Mouse (Mus musculus) bone marrow macrophage, adult 2 months (primary cell): ENCODE measurements around the gene Usp35. TPM values are rescaled to one million over a fixed set of nuclear protein-coding genes. Genes with fewer than 3 reads are reported as not detected.

Source experiments
- H3K27ac ChIP-seq: 2 replicates; pipeline ENCODE4 v1.5.1; 2012; ENCODE audit warnings: low read depth, low read length; ENCODE audit not compliant: insufficient read depth
- H3K4me1 ChIP-seq: 2 replicates; pipeline ENCODE4 v1.6.1; 2012; ENCODE audit warnings: low read length; ENCODE audit not compliant: control insufficient read depth, insufficient read depth
- H3K4me3 ChIP-seq: 2 replicates; pipeline ENCODE4 v1.5.1; 2012; ENCODE audit warnings: mild to moderate bottlenecking, low read length, moderate library complexity; ENCODE audit not compliant: insufficient read depth
- CTCF ChIP-seq: IDR thresholded peaks from 2 replicates; pipeline ENCODE4 v1.5.1; 2012; ENCODE audit warnings: low read depth, mild to moderate bottlenecking, low read length, moderate library complexity
- POLR2A ChIP-seq: IDR thresholded peaks from 2 replicates; pipeline ENCODE4 v1.6.1; 2012; ENCODE audit warnings: mild to moderate bottlenecking, low read depth, low read length, borderline replicate concordance
- polyA plus RNA-seq: library from polyadenylated mRNA; stranded (reverse); fragments of >200 nt; gene quantifications from 2 replicates; pipeline ENCODE4 v1.2.4, GENCODE M21; 2012; ENCODE audit not compliant: missing spikeins, insufficient read depth, insufficient read length

Gene Usp35
- polyA plus RNA-seq, 1 experiment = 33.3 TPM

DNA sequence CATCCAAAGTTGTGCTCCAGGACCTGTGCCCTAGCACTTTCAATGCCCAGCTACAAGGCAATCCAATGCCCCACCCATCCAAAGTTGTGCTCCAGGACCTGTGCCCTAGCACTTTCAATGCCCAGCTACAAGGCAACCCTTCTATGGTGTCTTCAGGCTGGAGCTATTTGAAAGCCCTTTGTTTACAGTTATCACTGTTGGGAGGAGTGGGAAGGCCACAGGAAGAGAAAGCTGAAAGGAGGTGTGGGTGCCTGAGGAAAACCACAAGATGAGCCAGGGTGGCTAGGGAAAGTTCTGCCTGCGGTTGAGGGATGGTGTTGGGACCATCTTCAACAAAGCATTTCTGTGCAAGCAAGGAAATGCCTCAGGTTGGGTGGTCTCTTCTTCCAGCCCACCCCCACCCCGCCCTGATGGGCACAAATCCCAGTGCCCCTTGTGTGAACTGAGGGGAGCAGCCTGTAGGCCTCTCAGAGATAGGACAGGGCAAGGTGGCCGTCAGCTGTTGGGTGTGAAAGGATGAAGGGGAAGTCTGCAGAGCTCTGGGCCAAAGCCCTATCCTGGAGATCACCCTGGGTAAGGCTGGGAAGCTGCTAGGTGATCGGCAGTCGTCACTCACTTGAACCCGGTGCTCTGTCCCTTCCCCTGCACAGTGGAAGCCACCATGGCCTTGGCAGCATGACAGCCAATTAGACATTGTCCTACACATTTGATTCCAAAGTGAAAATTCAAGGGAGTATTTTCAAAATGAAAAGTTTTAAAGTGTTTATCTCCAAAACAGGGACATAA, 1.5 kb upstream of the Usp35 start:
- TF ChIP-seq POLR2A (no peak), CTCF (no peak)
- Histone ChIP-seq H3K4me3 (peak overlapping the region; percentile 84), H3K4me1 (peaks cover 50% of the 10 kb centered on the region), H3K27ac (no peak overlapping the region)

DNA sequence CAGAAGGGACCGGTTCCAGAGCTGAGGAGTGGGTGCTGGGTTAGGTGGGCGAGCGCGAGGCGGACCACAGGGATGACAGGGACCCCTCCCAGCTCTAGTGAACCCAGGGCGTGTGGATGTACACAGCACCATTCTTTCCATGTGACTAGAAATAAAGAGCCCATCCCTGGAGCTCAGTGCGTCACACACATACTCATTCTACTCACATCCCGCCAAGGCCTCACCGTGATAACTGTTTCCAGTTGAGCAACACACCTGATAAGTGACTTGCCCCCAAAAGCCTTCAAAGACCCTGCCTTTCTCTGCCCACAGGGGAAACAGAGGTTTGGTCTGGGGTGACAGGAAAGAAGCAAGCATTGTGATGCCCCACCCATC, 834 bp upstream of the Usp35 start:
- Histone ChIP-seq H3K4me1 (peaks cover 44% of the 10 kb centered on the region), H3K27ac (peak overlapping the region; percentile 17; the same call in 1 of the 2 replicates), H3K4me3 (peak overlapping the region; percentile 84)
- TF ChIP-seq CTCF = no peak
- TF ChIP-seq POLR2A = no peak

DNA sequence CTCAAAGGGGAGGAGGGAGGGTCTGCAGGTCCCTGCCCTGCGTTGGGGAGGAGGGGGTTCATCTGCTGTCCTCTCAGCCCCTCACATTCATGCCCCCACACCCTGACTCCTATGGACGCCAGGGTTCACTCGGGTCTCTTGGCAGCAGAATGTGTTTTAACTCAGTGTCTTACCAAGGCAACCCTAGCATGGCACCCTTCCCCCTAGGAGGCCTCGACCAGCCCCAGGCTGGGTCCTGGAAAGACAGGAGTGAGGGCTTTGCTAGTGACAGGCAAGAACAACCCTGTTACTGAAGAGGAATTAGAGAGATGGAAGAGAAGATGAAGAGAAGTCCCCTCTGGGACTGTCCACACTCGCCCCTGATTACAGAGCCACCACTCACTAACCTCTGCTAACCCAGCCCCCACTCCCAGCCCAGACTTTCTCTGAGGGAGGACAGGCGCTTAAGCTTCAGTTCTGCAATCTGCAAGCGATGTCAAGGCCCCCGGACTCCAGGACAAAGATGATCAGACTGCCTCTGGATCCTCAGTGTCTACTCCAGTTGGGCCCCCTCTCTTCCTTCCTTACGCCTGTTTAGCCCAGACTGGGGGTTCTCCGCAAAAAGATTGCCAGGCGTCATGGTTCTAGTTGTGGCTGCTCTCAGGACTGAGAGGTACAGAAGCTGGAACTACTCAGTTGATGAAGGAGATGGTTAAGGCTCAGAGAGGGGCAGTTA, 732 bp downstream of the Usp35 start:
- TF ChIP-seq POLR2A (no peak), CTCF (no peak)
- no peak overlapping the region for H3K27ac ChIP-seq
- H3K4me3 ChIP-seq = peak overlapping the region; percentile 93
- H3K4me1 ChIP-seq = peaks cover 34% of the 10 kb centered on the region

DNA sequence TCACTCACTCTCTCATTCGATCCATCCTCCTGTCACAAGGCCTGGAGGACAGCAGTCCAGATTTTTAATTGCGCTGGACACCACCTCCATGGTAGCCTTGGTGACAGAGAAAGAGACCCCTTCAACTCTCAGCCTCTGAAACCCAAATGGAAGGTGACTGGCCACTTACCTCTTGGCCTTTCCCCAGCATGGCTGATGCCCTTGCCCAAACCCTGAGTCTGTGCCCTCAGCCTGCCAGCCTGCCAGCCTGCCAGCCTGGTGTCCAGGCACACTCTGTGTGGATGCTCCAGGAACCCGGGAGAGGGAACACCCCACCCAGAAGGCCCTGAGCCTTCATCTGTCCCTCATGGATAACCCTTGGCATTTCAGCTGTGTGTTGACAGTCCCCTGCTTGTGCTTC, 2.1 kb downstream of the Usp35 start:
- peaks cover 24% of the 10 kb centered on the region for H3K4me1 ChIP-seq
- H3K4me3 ChIP-seq = no peak overlapping the region
- TF ChIP-seq CTCF = no peak
- no peak for TF ChIP-seq POLR2A
- H3K27ac ChIP-seq = no peak overlapping the region

DNA sequence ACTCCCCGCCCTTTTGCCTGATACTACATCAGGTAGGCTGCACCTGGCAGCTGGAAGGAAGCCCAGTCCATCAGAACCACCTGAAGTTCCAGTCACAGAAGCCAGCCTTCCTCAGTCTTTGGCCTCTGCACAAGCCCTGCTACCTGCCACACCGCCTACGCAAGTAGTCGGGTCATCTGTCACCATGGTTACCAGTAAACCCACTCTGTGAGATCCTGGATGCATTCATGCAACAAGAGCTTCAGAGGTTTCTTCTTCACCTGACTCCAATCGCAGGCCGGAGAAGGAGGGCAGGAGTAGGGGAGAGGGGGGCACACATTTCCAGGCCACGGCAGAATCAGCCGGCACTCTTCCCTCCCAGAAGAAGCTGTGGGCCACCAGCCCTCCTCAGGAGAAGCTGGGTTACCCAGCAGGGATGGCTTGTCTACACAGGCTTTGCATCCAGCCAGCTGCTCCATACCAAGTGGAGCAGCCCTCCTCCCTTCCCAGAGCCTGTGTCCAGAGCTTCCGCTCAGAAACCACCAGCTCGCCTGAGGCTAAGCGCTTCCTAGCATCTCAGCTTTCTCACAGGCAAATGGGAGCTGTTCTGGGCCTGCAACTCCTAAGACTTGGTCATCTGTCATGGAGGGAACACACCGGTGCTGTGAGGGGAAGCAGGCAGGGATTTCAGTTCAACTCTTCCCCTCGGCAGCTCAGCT, 2.8 kb downstream of the Usp35 start:
- H3K4me1 ChIP-seq = peaks cover 19% of the 10 kb centered on the region

DNA sequence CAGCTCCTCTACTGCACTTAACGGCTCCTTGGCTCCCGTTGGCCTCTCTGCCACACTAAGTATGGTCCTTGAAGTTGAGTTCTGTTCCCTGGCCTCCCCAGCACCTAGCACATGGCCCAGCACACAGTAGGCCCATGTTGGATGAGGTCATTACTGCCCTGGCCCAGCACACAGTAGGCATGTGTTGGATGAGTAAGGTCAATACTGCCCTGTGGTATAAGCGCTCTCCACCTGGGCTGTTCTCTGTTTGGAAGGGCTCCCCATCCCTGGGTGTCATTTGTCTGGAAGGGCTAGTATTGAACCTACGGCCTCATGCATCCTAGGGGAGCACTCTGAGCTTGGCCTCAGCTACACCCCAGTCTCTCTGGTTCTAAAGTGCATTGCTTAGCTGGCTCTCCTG, 4.4 kb downstream of the Usp35 start:
- TF ChIP-seq POLR2A (no peak), CTCF (no peak)
- peaks cover 7% of the 10 kb centered on the region for H3K4me1 ChIP-seq
- H3K4me3 ChIP-seq = no peak overlapping the region
- no peak overlapping the region for H3K27ac ChIP-seq

More for the DNA sequence above, 2.8 kb downstream of the Usp35 start:
- Histone ChIP-seq H3K4me3 (no peak overlapping the region), H3K27ac (no peak overlapping the region)
- TF ChIP-seq POLR2A (no peak), CTCF (no peak)

DNA sequence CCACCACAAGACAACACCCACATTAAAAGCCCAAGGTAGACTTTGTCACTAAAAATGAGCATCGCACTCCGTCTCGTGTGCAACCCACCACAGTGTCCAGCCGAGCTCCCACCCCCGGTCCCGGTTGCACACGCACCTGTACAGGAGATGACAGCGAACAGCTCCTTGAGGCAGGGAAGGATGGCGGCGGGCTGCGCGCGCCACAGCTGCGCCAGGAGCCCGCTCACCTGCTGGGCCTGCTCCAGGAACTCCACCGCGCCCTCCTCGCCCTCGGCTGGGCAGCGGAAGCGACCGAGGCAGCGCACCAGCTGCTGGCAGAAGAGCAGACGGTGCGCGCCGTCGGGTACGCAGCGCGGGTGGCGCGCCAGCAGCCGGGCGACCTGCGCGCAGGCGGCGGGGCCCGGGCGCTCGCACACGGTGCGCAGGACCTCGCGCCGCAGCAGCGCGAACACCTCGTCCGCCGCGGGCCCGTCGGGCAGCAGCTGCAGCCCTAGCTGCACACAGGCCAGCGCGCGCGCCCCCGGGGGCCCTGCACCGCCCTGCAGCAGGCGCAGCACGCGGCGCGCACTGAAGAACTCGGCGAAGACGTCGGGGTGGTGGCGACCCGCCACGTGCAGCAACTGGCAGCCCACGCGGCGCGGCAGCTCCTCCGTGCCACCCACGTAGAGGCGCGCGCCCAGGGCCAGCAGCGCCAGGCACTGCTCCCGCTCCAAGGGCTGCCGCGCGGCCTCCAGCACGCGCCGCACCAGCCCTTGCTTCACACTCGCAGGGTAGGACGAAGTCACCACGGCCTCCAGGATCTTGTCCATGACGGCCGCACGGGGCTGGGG, 6.4 kb downstream of the Usp35 start:
- TF ChIP-seq POLR2A (no peak), CTCF (no peak)
- no peaks in the 10 kb centered on the region; the same call in none of the 2 replicates for H3K4me1 ChIP-seq
- no peak overlapping the region for H3K4me3 ChIP-seq

DNA sequence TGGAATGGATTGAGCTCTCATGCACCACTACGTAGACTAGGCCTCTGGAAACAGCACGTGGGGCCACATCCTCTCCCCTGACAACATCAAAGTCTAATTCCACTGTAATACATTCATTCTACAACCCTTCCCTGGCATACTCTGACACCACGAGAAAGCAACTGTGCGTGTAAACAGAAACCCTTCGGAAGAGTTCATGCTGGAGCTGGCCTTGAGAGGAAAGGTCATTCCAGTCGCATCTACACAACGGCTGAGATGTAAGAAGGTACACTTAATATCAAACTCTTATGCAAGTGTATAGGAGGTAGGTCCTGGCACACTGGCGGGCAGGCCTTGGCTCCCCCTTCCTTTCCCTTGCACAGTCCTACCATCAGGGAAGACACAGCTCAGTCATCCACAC, 7.5 kb downstream of the Usp35 start:
- H3K27ac ChIP-seq = no peak overlapping the region
- no peaks in the 10 kb centered on the region for H3K4me1 ChIP-seq
- TF ChIP-seq POLR2A (no peak), CTCF (no peak)
- H3K4me3 ChIP-seq = no peak overlapping the region

More for the DNA sequence above, 6.4 kb downstream of the Usp35 start:
- no peak overlapping the region for H3K27ac ChIP-seq

DNA sequence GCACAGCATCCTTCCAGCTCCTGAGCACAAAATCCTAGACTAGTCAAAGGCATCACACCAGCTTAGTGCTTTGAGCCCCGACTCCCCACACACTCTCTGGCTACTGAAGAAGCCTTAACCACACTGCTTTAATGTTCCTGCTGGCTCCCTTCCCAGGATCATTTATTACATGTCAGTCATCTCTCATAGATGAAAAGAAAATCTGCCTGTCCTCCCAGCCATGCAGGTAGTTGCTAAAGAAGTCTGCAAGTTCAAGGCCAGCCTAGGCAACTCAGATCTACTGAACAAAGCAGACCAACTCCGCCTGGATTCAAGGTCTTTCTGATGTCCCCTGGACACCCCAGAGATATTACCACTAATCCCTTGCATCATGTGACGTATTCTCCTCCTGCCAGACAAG, 14.1 kb downstream of the Usp35 start:
- H3K27ac ChIP-seq = no peak overlapping the region
- peaks cover 7% of the 10 kb centered on the region; the same call in 1 of the 2 replicates for H3K4me1 ChIP-seq
- no peak overlapping the region for H3K4me3 ChIP-seq
- TF ChIP-seq CTCF (no peak), POLR2A (no peak)
